Mouse (Mus musculus) megakaryocyte, embryonic 14.5 days (primary cell): ENCODE results near the gene Gfi1.

Experiments used
- FLI1 ChIP-seq: IDR thresholded peaks from 2 replicates; pipeline ENCODE4 v1.6.1; 2012; ENCODE audit warnings: low read length, inconsistent platforms, mixed read lengths
- GATA1 ChIP-seq: IDR thresholded peaks from 3 replicates; pipeline ENCODE4 v1.6.1; 2012; ENCODE audit warnings: mixed read lengths, low read length, inconsistent platforms, borderline replicate concordance

- TF ChIP-seq GATA1 (no peak), FLI1 (no peak)
Observed at GRCm38 (mm10) chr5:107736171-107736570, 10.3 kb upstream of the Gfi1 start.
